Mouse (Mus musculus) cerebellum, postnatal 36 days (tissue): ENCODE data around the gene Gm9945.

Experiments used
- DNase-seq, 2 experiments: peaks; one replicate each; pipeline ENCODE4 v3.0.0; 2021 to 2022; ENCODE audit warnings: mixed read lengths in 2 of 2

The Gm9945 gene

DNA sequence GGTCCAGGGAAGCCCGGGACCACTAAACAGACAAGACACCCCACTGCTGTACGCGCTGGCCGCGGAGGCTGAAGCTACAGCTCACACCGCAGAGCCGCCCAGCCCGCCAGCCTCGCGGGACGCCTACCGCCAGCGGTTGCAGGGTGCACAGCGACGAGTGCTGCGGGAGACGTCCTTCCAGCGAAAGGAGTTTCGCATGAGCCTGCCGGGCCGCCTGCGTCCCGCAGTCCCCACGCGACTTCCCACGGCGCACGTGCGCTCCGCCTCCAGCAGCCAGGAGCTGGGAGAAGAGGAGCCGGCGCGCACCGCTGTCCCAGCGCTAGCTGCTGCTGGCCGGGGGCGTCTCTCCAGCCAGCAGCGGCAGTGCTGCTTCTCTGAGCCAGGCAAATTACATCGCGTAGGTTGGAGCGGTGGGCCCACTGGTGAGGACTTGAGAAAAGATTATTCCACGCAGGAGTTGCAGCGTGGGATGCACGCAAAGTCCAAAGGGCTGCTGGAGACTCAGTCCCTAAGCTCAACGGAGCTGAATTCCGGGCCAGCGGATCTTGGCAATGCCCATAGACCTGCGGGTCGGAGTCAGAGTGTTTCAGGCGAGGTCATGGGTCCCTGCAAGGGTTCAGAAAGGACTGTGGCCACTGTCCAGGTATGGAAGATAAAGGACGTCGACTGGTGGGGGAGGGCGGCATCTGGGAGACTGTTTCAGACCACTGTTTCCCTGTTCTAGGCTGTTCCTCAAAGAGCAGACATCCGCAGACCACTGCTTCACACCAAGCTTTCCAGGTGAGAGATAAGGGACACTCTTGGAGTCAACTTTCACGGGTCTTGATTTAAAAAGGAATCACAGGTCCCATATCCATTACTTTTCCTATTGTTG lies 16.2 kb upstream of the Gm9945 start:
- DNase-seq: peak in 1 of 2 experiments; percentile 26

DNA sequence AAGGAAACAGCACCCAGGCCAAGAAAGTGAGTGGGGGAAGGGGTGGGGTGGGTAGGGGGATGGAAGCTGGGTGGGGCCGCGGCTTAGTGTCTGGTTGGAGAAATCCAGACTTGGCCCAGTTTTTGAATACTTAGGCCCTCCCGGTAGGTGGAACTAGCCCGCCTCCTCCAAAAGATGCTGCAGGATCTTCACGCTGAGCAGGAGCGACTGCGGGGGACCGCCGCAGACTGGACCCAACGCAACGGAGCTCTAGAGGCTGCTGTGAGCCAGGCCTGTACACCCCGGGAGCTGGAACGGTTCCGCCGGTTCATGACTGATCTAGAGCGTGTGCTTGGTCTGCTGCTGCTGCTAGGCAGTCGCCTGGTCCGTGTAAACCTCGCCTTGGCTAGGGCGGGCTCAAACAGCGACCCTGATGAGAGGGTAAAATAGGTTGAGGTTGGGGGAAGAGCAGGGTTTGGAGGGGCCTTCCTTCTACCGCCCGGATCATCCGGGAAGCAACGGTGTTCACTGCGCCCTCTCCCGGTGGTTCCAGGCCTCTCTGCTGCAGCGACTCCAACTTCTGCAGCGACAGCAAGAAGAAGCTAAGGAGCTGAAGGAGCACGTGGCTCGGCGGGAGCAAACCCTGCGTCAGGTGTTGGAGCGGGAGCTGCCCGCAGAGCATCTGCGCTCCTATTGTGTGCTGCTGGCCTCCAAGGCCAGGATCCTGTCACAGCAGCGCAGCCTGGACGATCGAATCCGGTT lies 13.6 kb upstream of the Gm9945 start:
- peak; percentile 91 to 92 for DNase-seq

DNA sequence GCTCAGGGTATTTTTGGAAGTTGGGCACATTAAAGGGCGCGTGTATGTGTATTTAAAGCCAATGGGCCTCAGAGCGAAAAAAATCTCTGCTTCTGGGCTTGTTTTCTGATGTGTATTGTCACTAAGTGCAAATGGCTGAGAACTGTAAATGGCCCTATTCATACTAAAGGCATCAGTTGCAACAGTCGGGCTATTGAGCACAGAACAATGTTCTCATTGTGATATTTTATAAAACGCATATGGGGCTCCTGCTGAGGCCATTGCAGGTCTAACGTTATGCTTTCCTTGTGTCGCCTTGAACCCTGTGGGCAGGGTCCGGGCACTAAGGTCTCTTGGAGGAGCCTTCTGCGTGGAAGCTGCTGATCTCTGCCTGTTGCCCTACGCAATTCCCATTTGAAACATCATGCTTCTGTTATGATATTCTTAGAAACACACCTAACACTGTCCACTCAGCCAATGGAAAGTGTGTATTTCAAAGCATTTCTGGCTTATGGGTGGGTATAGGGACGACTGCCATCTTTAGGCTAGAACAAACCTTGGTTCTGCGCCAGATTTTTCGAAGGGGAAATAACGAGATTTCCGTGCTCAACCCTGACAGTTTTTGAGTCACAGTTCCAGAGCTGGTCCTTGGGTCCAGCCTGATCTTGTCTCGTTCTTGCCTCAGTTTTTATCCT lies 10.5 kb upstream of the Gm9945 start:
- no peak for DNase-seq

DNA sequence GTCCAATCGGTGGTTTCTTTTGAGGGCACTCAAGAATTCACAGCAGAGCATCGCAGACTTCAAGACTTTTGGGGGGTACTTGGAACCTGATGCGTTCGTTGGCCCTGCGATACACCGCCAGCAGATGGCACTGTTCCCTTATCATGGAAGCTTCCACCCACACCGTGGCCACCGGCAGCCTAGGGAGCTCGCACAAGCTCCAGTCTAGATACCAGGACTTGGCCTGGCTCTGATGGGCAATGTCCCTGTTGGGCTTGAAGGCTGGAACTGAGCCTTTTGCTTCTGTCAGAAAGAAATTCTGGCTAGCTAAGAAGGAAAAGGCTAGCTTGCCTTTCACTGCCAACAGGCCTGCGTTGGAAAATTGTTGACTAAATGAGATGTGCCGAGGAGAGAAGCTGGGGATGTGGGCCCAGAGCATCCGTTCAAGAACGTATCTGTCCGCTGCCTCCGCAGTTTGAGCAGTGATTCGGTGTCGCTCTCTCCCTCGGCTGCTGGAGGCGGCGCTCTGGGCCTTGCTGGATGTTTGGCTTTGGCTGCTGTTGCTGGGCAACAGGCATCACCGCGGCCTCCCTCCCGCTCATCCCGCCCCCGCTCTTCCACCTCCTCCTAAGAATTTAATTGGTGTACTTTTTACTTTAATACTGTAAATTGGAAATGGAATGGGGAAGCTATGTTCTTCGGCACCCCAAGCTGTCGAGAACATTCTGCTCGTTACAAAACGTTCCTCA lies 9.8 kb upstream of the Gm9945 start, which contains the start of gene Gm9837:
Gene Gm9837, minus strand, starts transcription at position 512 of the 728 bp plus-strand sequence.
- DNase-seq: peak; percentile 94 to 97

DNA sequence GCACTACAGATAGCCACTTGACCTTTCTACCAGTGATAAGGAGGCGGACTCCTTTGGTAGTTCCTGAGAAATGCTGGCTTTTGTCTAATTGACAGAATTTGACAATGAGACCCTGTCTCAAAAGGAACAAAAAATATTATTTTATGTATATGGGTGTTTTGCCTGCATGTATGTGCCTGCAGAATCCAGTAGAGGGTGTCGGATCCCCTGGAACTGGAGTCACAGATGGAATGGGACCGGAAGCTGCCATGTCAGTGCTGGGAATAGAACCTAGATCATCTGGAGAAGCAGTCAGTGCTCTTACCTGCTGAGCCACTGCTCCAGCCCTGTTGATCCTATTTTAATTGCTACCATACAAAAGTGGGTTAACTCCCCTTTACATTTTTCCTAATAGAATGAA lies 7.3 kb upstream of the Gm9945 start:
- no peak for DNase-seq

DNA sequence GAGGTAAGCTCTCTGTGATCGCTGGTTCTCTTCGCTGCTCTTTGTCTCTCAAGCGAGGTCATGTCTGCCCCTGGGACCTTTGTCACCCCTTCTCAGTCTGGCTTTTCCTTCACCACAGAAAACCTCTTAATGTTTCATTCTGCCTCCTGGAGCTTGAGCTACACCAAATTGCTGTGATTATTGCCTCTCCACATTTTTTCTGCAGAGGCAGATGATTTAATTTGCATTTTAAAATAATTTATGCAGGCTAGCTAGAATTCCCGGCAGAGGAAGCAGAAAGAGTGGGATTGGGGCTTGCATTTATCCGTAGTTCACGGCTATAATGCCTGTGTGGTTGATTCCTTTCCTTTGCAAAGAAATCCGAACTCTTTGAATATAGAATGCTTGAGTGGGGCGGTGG lies 4.3 kb upstream of the Gm9945 start:
- no peak for DNase-seq

DNA sequence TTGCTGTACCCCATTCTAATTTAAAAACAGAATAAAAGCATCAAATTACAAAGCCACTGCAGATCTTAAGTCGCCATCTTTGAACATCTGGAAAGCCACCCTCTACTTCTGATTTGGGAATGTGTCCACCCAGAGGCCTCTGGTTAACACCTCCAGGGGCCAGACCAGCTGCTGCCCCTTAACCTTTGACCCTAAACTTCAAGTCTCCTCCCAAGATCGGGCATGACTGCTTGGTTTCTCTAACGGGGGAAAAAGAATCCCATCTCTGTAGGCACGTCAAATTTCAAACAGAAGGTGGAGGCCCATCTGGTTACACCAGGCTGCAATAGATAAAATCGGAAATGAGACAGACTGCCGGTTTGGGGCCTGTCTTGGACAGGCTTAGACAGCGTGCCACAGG lies 2.1 kb upstream of the Gm9945 start:
- DNase-seq: no peak

DNA sequence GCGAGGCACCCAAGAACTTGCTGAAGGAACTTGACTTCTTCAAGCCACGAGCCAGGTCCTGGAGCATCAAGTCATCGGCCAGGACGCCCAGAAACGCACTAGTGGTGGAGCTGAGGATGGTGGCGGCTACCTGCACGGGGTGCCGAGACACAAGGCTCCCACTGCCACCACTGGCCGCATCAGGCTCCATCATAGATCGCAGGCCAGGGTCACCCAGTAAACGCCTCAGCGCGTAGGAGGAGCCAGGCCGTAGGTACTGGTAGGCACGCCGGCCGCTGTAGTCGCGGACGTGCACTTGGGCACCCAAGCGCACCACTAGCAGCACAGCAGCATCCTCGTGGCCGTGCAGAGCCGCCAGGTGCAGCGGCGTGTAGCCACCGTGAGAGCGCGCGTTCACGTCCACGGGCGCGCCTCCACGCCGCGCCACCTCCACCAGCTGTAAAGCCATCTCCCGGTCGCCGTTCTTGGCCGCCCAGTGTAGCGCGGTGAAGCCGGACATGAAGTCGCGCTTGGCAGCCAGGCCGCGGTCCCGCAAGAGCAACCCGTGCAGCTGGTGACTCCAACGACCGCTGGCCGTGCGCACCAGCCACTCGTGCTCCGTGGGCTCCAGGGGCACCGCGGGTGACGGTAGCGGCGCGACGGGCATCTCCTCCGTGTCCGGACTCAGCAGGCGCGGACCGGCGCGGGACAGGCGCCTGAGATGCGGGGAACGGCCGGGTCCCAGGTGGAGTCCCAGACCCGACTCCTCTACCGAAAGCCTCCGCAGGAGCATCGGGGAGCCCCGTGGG lies 1.4 kb upstream of the Gm9945 start:
- DNase-seq: peak; percentile 58 to 60

DNA sequence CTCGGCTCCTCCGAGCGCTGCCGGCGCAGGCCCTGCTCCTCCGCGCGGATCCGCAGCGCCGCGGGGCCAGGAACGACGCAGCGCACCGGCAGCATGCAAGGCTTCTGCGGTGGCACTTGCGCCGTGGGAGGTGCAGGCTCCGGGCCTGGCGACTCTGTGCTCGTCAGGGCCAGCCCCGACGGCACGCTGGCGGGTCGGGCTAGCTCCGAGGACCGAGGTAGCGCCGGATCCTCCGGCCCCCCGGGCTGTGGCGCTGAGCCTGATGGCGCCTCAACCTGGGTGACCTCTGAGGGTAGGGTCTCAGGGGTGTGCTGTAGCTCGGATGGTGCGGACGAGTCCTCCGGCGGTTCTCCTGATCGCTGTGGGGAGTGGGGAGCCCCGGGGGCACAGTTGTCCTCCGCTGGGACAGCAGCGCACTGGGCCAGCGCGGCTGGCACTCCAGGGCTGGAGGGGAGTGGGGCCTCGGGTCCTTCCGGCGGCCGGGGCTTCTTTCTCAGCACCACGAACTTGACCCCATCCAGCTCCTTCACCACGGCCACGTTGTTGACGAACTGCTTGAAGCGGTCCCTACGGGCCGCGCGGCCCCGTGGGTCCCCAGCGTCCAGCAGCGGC lies 689 bp upstream of the Gm9945 start:
- DNase-seq: peak; percentile 54 to 59

DNA sequence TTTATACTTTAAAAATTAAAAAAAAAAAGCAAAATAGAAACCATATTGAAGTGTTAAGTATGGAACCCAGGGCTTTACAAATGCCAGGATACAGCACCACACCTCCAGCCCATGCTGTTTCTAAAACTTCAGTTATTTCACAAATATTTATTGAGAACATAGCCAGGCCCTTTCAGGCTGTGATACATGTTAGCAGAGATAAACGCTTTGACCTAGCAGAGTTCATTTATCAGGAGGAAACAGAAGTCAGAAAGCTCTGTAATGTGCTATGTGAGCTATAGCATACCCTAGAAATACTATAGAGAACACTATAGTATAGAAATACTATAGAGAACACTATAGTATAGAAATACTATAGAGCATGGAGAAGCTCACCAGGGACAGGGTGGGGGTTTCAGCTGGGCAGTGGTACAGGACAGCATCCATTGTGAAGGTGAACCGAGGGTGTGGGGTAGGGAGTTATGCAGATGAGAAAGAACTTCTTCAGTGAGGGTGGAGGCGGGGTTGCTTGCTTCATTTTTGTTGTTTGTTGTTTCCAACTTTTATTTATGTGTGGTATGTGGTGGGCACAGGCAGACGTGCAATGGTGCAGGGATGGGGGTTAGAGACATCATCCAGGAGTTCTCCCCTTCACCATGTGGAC lies 1.2 kb downstream of the Gm9945 start:
- DNase-seq: no peak

DNA sequence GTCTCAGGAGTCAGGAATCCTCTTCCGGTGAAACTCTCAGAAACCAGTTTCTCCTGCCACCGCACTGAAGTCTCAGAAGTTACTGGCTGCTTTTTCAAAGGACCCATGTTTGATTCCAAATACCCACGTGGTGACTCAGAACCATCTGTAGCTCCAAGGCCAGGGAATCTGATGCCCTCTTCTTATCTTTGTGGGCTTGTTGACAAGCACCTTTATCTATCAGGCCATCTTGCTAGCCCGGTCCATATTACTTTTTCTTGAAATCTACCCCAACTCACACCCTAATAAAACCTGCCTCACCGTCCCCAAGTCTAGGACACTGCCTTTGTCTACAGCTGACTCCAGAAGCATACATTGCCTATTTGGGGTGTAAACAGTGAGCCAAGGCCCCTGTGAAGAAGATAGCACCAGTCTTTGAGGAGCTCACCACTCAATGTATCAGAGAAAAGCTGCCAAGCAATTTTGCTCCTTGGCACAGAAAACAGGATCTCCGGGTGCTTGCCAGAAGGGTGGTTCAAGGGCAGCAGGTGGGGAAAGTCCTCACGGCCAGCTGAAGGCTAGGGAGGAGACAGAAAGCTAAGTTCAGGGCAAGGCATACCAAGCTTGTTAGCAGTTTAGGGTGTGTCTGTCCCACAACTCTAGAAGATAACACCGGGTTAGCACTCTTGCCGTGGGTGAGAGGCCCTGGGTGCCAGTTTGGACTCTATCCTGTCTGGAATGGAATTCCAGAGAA lies 3.4 kb downstream of the Gm9945 start:
- peak; percentile 49 to 57 for DNase-seq

DNA sequence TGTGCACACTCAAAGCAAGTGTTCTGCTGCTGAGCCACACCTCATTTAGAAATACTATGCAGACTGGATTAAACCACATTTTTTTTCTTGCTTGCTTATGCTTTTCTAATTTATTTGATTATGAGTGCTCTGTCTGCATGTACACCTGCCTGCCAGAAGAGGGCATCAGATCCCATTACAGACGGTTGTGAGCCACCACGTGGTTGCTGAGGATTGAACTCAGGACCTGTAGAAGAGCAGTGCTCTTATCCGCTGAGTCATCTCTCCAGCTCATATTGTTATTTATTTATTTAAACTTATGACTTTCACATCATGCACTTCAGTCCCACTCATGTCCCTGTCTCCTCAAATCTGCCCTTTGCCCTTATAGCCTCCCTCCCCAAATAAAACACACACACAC lies 5.8 kb downstream of the Gm9945 start:
- no peak for DNase-seq

DNA sequence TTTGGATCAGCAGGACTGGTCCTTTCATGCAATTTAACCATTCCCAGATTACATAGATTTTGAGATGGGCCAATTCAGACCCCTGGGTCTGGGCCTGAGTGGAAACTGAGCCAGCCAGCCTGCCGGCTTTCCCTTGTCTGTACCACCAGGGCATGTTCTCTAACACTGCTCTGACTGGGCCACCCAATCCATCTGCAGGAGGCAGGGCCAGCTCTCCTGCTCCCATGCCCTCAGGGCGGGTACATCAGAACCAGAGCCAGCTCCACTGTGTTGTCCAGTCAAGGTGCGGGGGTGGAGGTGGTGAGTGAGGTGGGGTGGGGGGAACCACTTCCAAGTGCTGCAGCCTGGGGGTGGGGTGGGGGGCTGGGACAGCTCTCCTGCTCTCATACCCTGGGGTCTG lies 6.4 kb downstream of the Gm9945 start:
- DNase-seq: peak in 1 of 2 experiments; percentile 21

DNA sequence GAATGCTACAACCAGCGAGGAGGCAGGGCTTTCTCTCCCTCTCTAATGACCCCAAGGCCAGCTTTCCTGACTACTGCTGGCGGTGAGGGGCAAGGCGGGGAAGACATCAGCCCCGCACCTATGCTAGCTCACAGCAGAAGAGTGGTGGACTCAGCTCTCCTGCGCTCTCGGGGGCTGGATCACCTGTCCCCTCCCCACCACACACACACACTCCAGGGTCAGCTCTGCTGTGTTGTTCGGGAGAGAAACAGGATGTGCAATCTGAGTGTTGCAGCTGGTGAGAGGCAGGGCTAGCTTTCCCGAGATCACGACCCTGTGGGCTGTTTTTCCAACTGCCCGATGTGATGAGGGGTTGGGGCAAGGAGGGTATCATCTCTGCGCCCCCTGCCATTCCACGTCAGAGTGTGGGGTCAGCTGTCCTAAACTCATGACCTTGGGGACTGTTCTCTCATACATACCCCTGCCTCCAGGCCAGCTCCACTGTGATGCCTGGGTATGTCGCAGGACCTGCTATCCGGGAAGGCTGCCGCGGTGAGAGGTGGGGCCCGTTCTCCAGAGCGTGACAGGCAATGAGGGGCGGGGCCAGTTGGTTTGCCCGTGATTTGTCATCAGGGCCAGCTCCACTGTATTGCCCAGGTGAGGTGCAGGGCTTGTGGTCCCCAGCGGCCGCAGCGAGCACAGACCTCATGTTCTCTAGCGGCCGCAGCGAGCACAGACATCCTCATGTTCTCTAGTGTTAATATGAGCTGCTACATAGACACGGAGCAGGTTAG lies 7.0 kb downstream of the Gm9945 start:
- peak; percentile 78 to 83 for DNase-seq

DNA sequence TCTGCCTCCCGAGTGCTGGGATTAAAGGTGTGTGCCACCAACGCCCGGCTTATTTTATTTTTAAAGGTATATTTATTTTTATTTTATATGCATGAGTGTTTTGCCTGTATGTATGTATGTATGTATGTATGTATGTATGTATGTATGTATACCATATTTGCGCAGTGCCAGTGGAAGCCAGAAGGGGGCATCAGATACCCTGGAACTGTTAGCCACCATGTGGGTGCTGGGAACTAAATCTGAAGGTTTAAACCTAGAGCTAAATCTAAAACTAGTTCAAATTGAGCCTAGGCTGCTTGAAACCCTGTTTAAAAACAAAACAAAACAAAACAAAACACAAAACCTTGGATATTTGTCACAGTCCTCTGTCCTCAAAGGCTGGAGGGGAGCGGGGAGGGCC lies 9.0 kb downstream of the Gm9945 start:
- DNase-seq: no peak

DNA sequence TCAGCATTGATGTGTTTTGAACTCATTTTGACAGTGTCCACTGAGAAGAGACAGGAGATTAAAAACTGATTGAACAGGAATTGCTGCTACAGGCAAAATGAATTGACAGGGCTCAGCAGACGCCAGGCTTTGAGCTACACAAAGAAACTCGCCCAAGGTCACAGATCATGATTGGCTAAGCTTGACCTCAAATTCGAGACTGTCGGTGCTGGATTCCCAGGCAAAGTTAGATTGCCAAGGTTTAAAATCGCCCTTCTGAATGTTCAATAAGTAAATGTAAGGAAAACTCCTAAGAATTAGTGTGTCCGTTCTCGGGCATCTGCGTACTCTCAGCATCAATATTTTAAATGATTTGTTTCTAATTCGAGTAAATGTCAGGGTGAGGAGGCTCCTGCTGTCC lies 9.5 kb downstream of the Gm9945 start:
- DNase-seq: no peak

DNA sequence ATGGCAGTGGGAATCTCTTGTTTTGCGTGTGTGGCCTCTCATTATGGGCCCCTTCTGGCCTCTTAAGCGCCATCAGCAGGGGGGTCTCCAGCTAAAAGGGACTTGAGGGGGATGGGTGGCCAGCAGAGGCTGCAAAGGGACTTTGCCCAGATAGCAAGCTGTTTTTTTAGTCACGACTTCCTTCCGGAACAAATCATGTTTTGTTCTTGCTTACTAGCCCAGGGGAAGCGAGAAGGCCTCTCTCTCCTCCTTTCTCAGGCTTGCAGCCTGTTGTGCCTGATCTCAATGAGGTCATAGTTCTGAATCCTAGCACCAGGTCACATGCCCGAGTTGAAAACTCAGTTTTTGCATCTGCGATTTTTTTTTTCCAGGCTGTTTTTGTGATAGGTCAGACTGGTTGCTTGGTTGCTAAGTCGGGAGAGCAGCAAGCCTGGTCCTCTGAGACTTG lies 12.0 kb downstream of the Gm9945 start:
- no peak for DNase-seq

DNA sequence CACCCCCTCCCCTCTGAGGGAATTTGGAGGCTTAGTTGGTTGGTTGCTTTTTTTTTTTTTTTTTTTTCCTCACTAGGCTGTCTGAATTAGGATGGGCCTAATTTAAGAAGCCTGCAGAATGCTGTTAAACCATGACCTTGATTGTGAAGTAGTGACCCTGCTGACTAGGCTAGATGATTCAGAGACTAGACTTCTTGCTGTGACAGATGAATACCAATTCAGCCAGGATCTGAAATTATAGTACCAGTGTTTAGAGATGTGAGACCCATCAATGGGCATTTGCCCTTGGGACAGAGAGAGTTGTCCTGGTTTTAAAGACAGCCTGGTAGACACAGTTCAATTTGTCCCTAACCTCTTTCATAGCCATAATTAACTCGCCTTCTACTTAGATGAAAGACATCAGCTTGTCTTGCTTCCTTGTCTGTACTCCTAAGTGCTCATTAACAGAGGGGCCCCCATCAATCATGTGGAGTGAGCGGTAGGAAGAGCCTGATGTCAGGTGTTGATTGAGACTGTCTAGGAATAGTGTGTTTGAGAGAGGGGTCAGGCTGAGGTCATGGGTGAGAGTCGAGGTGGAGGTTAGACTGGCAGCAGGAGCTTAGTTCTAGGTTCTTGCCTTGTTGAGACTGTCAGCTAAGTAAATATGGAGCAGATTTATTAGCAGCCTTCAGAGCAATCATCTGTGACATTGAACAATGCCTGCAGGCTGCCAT lies 13.4 kb downstream of the Gm9945 start:
- DNase-seq: no peak

DNA sequence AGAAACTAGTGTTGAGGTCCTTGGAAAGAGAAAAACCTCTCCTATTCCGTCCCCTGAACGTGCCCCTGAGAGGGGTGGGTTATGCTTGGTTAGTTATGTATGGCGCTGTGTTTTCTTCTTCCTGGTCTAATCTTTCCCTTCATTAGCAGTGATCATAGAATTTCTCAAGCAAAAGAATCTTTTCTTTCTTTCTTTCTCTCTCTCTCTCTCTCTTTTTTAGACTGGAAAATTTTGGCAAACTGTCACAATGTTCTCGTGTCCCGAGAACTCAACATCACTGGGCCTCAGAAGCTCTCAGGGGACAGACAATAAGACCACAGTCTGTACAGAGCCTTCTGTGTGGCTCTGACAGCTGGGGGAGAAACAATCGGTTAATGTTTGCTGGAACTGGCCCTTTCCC lies 15.5 kb downstream of the Gm9945 start:
- DNase-seq: no peak
